ENCODE assay signal across 8 mouse cellular contexts in the genomic region with DNA sequence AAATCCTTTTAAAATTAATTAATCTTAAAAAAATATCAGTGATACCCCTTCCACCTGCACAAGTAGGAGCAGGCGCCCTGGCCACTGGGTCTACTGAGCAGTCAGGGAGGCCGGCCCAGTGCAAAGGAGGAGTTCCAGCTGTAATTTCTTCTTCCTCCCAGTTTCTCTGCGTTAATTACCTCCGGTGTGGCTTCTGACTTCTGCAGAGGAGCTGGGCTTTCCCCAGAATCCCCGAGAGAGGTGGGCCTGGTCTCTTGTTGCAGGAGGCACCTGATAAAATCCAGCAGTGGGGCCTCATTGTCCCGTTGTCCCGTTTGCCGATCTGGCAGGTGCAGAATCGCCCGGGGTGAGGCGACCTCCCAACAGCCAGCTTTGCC. TPM values are rescaled to one million over a fixed set of nuclear protein-coding genes. Genes with fewer than 3 reads are reported as not detected.
A peak's percentile ranks its signal among the peaks of the same experiment; 100 is the strongest.
DNase-seq lines count a peak whose midpoint lies in the region; ATAC-seq and TF ChIP-seq lines count a peak whose summit lies in the region.

No protein-coding gene starts in this region.

- no peak for ATAC-seq in embryonic facial prominence, embryonic 12.5 days (ENCODE audit: insufficient number of reproducible peaks, insufficient read depth, low FRiP score, low TSS enrichment)
- ATAC-seq in intestine, embryonic 16.5 days: no peak
- no peak for ATAC-seq in neural tube, embryonic 15.5 days (ENCODE audit: low FRiP score)

- H3K36me3 ChIP-seq in embryonic facial prominence, embryonic 12.5 days: no peaks in the 10 kb centered on the region
- no peaks in the 10 kb centered on the region for H3K36me3 ChIP-seq in intestine, embryonic 16.5 days (ENCODE audit: control insufficient read depth, insufficient read depth, low read length)
- no peaks in the 10 kb centered on the region for H3K36me3 ChIP-seq in neural tube, embryonic 15.5 days

- no peaks in the 10 kb centered on the region for H3K27me3 ChIP-seq in embryonic facial prominence, embryonic 12.5 days
- no peaks in the 10 kb centered on the region for H3K27me3 ChIP-seq in intestine, embryonic 16.5 days (replicated peaks; ENCODE audit: control insufficient read depth, insufficient read depth, low read length)
- peaks cover 12% of the 10 kb centered on the region; the same call in 1 of the 2 replicates for H3K27me3 ChIP-seq in neural tube, embryonic 15.5 days (replicated peaks)

- H3K4me3 ChIP-seq in layer of hippocampus, adult 2 months: peak overlapping the region; percentile 43
- peak overlapping the region; percentile 22 for H3K4me3 ChIP-seq in embryonic facial prominence, embryonic 12.5 days
- peak overlapping the region; percentile 30; the same call in 1 of the 2 replicates for H3K4me3 ChIP-seq in intestine, embryonic 16.5 days (ENCODE audit: low read length)
- peak overlapping the region; percentile 25 for H3K4me3 ChIP-seq in neural tube, embryonic 15.5 days (replicated peaks)

- 9% methylated on average over 11 of the region's 11 CpGs for WGBS in embryonic facial prominence, embryonic 12.5 days
- 11% methylated on average over 11 of the region's 11 CpGs for WGBS in intestine, embryonic 16.5 days
- 11% methylated on average over 11 of the region's 11 CpGs for WGBS in neural tube, embryonic 15.5 days

- no peak for TF ChIP-seq CTCF in layer of hippocampus, adult 2 months (conservative IDR thresholded peaks at IDR 0.05)

- peak overlapping the region; percentile 62 for H3K4me2 ChIP-seq in embryonic facial prominence, embryonic 12.5 days (replicated peaks)
- H3K4me2 ChIP-seq in intestine, embryonic 16.5 days (ENCODE audit: low read depth, low read length): peak overlapping the region; percentile 55
- peak overlapping the region; percentile 57 for H3K4me2 ChIP-seq in neural tube, embryonic 15.5 days

- no peaks in the 10 kb centered on the region; the same call in 1 of the 2 replicates for H3K9me3 ChIP-seq in embryonic facial prominence, embryonic 12.5 days
- H3K9me3 ChIP-seq in intestine, embryonic 16.5 days (ENCODE audit: control insufficient read depth, low read length): no peaks in the 10 kb centered on the region
- H3K9me3 ChIP-seq in neural tube, embryonic 15.5 days (replicated peaks): no peaks in the 10 kb centered on the region

- H3K9ac ChIP-seq in embryonic facial prominence, embryonic 12.5 days: no peak overlapping the region
- peak overlapping the region; percentile 38; the same call in 1 of the 2 replicates for H3K9ac ChIP-seq in intestine, embryonic 16.5 days (ENCODE audit: low read depth, low read length)
- H3K9ac ChIP-seq in neural tube, embryonic 15.5 days (replicated peaks): peak overlapping the region; percentile 26; the same call in 1 of the 2 replicates

- peaks cover 62% of the 10 kb centered on the region for H3K4me1 ChIP-seq in embryonic facial prominence, embryonic 12.5 days
- peaks cover 19% of the 10 kb centered on the region for H3K4me1 ChIP-seq in intestine, embryonic 16.5 days (ENCODE audit: control insufficient read depth, insufficient read depth, low read length)
- H3K4me1 ChIP-seq in neural tube, embryonic 15.5 days: peaks cover 73% of the 10 kb centered on the region

- DNase-seq in layer of hippocampus, adult 2 months (ENCODE audit: low spot score in 2 of 2): no peak
- DNase-seq in layer of hippocampus, adult 9-10 months (ENCODE audit: low spot score): no peak
- DNase-seq in thymus, postnatal 0 days (ENCODE audit: low spot score): no peak
- DNase-seq in cerebellum, adult 11 months: no peak
- no peak for DNase-seq in embryo, embryonic 10.5 days (ENCODE audit: low spot score)

- H3K27ac ChIP-seq in layer of hippocampus, adult 2 months: peak overlapping the region; percentile 93
- H3K27ac ChIP-seq in embryonic facial prominence, embryonic 12.5 days: peak overlapping the region; percentile 91
- peak overlapping the region; percentile 63; the same call in 1 of the 2 replicates for H3K27ac ChIP-seq in intestine, embryonic 16.5 days (ENCODE audit: low read length)
- H3K27ac ChIP-seq in neural tube, embryonic 15.5 days (replicated peaks): peak overlapping the region; percentile 87

RNA-seq across cellular contexts. Expression of a gene that starts 1.9 kb away (rescaled TPM):
- under 1 TPM; 0.20 to 0.26 TPM for total RNA-seq in layer of hippocampus, adult 2 months (2021)
- not detected in 2 replicates for polyA plus RNA-seq in embryonic facial prominence, embryonic 12.5 days (2016; fragmentation: Nextera tagmentation; extraction: Ambion mirVana)
- 0.05 TPM in 1 of 2 replicates, not detected in the other for polyA plus RNA-seq in intestine, embryonic 16.5 days (2015; fragmentation: Nextera tagmentation; extraction: Ambion mirVana)
- 0.09 TPM in 1 of 2 replicates, not detected in the other for polyA plus RNA-seq in neural tube, embryonic 15.5 days (2015; fragmentation: Nextera tagmentation; extraction: Ambion mirVana)
- not detected in 2 replicates for polyA plus RNA-seq in thymus, postnatal 0 days (2015; fragmentation: Nextera tagmentation; extraction: Ambion mirVana)
